Mouse (Mus musculus): ENCODE measurements around the gene Trim11. TPM values are rescaled to one million over a fixed set of nuclear protein-coding genes. Genes with fewer than 3 reads are reported as not detected.
"Not testable (repeated sequence)": the region's sequence is repeated elsewhere in the genome, so short reads cannot be mapped to it uniquely, and the experiment has no call there.

The Trim11 gene
- polyA plus RNA-seq, 1 experiment from 2014 or later: 20.7 TPM

DNA sequence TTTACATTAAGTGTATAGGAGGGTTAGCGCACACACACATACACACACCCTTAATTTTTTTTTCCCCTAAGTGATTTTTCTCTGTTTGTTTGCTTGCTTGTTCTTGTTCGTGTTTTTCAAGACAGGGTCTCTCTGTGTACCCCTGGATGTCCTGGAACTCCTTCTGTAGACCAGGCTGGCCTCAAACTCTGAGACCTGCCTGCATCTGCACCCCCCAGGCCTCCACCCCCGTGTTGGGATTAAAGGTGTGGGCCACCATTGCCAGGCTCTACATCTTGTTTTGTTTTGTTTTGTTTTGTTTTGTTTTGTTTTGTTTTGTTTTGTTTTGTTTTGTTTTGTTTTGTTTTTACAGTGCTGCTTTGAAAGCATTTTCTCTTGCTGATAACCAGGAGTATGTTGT is 30.6 kb upstream of the Trim11 start:
- Histone ChIP-seq H3K4me2 (ENCODE audit: low read length) (peak overlapping the region; percentile 77), H3K36me3 (ENCODE audit: control insufficient read depth, insufficient read depth, low read length) (no peaks in the 10 kb centered on the region), H3K4me1 (ENCODE audit: control insufficient read depth, insufficient read depth, low read length) (peaks cover 15% of the 10 kb centered on the region), H3K9ac (ENCODE audit: low read length) (peak overlapping the region; percentile 76), H3K27me3 (replicated peaks; ENCODE audit: control insufficient read depth, insufficient read depth, low read length) (no peaks in the 10 kb centered on the region), H3K4me3 (ENCODE audit: low read depth, low read length) (peak overlapping the region; percentile 61; the same call in 1 of the 2 replicates), H3K9me3 (replicated peaks; ENCODE audit: control insufficient read depth, low read length) (no peaks in the 10 kb centered on the region), H3K27ac (ENCODE audit: low read depth, low read length) (peak overlapping the region; percentile 98)
- WGBS: 89% methylated on average over 3 of the region's 3 CpGs
- ATAC-seq (no peak), DNase-seq (ENCODE audit: low spot score) (no peak)

DNA sequence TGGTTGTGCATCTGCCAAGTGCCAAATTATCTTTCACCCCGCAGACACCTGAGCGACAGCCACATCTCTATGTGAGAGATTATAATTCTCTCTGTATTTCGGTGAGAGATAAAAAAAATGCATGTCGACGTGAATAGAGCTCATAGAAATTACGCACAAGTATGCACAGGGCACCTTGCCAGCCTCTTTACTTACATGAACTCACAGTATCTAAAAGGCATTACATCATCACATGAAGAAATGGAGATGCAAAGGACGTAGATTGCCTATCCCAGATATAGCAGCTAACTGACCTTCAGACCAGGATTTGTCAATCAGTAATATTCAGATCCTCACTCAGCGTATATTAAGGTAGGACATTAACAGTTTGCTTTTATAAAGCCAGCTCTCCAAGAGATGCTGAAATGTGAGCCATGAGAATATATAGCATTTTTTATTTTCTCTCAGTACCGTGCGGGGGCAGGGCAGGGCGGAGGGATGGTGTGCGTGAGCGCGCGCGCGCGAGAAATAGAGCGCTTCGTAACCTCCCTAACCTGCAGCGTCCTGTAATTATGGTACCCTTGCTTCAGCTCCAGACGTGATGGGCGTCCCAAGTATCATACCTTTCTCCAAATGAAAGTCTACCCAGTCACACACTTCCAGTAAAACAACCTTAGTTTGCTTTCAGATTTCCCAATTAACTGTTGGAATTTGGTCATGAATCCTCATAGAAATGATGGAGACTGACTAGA is 29.9 kb upstream of the Trim11 start:
- no peaks in the 10 kb centered on the region for H3K27me3 ChIP-seq (replicated peaks; ENCODE audit: control insufficient read depth, insufficient read depth, low read length)
- ATAC-seq (peak; percentile 68), DNase-seq (ENCODE audit: low spot score) (peak; percentile 86)
- H3K4me2 ChIP-seq (ENCODE audit: low read length): peak overlapping the region; percentile 77
- peak overlapping the region; percentile 61 for H3K4me3 ChIP-seq (ENCODE audit: low read depth, low read length)
- no peaks in the 10 kb centered on the region for H3K36me3 ChIP-seq (ENCODE audit: control insufficient read depth, insufficient read depth, low read length)
- H3K4me1 ChIP-seq (ENCODE audit: control insufficient read depth, insufficient read depth, low read length): peaks cover 18% of the 10 kb centered on the region
- H3K9me3 ChIP-seq (replicated peaks; ENCODE audit: control insufficient read depth, low read length): no peaks in the 10 kb centered on the region
- H3K27ac ChIP-seq (ENCODE audit: low read depth, low read length): peak overlapping the region; percentile 98
- WGBS: 8% methylated on average over 23 of the region's 23 CpGs
- H3K9ac ChIP-seq (ENCODE audit: low read length): peak overlapping the region; percentile 76

DNA sequence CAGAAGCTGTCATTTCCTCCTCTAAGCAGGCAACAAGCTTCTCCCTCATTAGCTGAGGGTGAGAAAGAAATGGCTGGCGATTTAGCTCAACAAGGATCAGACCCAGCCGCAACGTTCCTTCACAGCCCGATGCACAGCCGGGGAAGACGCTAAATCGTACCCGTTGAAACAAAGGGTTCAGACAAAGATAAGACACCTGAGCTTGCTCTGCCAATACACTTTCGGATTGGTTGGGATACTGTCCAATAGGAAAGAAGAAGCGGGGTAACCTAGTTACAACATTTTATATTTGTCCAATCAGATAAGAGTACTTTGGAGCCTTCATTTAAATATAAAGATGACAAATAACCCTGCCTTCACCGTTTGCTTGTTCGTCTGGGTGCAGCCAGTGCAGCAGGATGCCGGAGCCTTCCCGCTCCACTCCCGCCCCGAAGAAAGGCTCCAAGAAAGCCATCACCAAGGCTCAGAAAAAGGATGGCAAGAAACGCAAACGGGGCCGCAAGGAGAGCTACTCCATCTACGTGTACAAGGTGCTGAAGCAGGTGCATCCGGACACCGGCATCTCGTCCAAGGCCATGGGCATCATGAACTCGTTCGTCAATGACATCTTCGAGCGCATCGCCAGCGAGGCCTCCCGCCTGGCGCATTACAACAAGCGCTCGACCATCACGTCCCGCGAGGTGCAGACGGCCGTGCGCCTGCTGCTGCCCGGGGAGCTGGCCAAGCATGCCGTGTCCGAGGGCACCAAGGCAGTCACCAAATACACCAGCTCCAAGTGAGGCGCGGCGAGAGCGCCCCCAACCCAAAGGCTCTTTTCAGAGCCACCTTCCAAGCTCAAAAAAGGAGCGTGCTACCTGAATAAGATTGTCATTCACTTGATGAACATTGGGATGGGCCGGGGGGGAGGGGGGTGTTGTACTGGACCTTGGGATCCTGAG is 29.1 kb upstream of the Trim11 start, which contains the start of gene Hist3h2ba:
Gene Hist3h2ba, plus strand, starts transcription at position 379 of the 938 bp plus-strand sequence.
- under 1% methylated on average over 48 of the region's 48 CpGs for WGBS
- Histone ChIP-seq H3K4me2 (ENCODE audit: low read length) (peak within 1 kb of the TSS; percentile 77), H3K4me1 (ENCODE audit: control insufficient read depth, insufficient read depth, low read length) (peaks cover 20% of the 10 kb centered on the region), H3K27me3 (replicated peaks; ENCODE audit: control insufficient read depth, insufficient read depth, low read length) (no peaks in the 10 kb centered on the region), H3K9me3 (replicated peaks; ENCODE audit: control insufficient read depth, low read length) (no peaks in the 10 kb centered on the region), H3K4me3 (ENCODE audit: low read depth, low read length) (peak within 1 kb of the TSS; percentile 61), H3K9ac (ENCODE audit: low read length) (peak within 1 kb of the TSS; percentile 95), H3K36me3 (ENCODE audit: control insufficient read depth, insufficient read depth, low read length) (no peaks in the 10 kb centered on the region), H3K27ac (ENCODE audit: low read depth, low read length) (peak within 1 kb of the TSS; percentile 99)
- DNase-seq (ENCODE audit: low spot score) (peak; percentile 99), ATAC-seq (peak; percentile 89)

DNA sequence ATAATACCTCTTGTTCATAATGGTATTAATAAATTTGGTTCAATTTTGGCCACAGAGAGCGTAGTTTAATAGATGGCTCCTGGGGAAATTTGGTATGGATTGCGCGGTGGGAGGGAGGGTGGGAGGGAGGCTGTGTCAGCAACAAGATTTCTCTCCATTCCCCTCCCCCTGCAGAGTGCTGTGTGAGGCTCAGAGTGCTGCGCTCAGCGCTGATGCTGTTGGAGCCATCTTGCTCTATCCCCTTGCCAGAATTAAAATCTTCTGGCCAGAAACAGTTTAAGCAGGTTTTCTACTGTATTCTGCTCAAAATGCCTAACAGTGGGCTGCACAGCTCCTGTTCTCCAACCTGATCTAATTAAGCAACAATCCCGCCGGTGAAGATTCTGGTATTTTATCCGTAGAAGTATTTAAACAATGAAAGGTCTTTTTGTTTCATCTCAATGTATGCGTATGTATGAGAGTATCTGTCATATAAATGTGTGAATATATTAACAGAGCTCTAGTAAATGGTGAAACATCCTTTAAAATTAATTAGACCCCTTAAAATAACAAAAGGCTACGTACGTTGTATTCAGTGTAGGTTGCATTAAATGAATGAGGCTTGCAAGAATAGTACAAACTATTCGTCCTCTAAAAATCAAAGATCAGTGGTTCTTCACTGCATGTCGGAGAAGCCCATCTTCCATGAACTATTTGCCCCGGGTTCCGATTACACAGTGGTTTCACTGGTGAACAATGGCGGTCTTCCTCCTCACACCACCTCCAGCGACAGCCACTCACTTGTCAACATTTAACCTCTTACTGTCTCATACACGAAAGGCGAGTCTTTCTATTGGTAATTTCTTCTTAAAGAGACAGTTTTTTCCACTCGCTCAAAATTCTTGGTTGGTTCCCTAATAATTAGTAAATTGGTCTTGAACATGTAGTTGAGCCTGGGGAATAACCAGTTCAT is 28.1 kb upstream of the Trim11 start:
- Histone ChIP-seq H3K27me3 (replicated peaks; ENCODE audit: control insufficient read depth, insufficient read depth, low read length) (no peaks in the 10 kb centered on the region), H3K36me3 (ENCODE audit: control insufficient read depth, insufficient read depth, low read length) (no peaks in the 10 kb centered on the region), H3K4me3 (ENCODE audit: low read depth, low read length) (peak overlapping the region; percentile 61), H3K9me3 (replicated peaks; ENCODE audit: control insufficient read depth, low read length) (no peaks in the 10 kb centered on the region), H3K4me1 (ENCODE audit: control insufficient read depth, insufficient read depth, low read length) (peaks cover 20% of the 10 kb centered on the region), H3K27ac (ENCODE audit: low read depth, low read length) (peak overlapping the region; percentile 99), H3K4me2 (ENCODE audit: low read length) (peak overlapping the region; percentile 77), H3K9ac (ENCODE audit: low read length) (peak overlapping the region; percentile 95)
- ATAC-seq (peak; percentile 58), DNase-seq (ENCODE audit: low spot score) (peak; percentile 95)
- WGBS: 1% methylated on average over 20 of the region's 20 CpGs

DNA sequence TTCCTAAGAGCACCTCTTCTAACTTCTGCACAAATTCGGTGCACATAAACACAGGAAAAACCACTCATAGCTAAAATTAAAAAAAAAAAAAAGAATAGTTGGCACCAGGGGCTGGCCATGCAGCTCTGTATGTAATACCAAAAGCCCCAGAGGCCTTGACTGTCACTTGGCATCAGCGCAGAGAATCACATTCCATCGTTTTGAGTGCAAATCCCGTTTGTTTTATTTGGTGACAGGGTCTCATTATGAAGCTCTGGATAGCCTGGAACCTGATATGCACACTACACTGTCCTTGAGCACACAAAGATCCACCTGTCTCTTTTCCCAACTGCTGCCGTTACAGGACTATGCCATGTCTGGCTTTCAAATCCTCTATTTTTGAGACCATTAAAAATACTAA is 26.7 kb upstream of the Trim11 start:
- Histone ChIP-seq H3K27ac (ENCODE audit: low read depth, low read length) (peak overlapping the region; percentile 99; the same call in 1 of the 2 replicates), H3K9ac (ENCODE audit: low read length) (peak overlapping the region; percentile 95; the same call in 1 of the 2 replicates), H3K27me3 (replicated peaks; ENCODE audit: control insufficient read depth, insufficient read depth, low read length) (no peaks in the 10 kb centered on the region), H3K36me3 (ENCODE audit: control insufficient read depth, insufficient read depth, low read length) (no peaks in the 10 kb centered on the region), H3K9me3 (replicated peaks; ENCODE audit: control insufficient read depth, low read length) (no peaks in the 10 kb centered on the region), H3K4me2 (ENCODE audit: low read length) (peak overlapping the region; percentile 77), H3K4me3 (ENCODE audit: low read depth, low read length) (no peak overlapping the region), H3K4me1 (ENCODE audit: control insufficient read depth, insufficient read depth, low read length) (peaks cover 21% of the 10 kb centered on the region)
- 51% methylated on average over 5 of the region's 5 CpGs for WGBS
- ATAC-seq (no peak), DNase-seq (ENCODE audit: low spot score) (no peak)

DNA sequence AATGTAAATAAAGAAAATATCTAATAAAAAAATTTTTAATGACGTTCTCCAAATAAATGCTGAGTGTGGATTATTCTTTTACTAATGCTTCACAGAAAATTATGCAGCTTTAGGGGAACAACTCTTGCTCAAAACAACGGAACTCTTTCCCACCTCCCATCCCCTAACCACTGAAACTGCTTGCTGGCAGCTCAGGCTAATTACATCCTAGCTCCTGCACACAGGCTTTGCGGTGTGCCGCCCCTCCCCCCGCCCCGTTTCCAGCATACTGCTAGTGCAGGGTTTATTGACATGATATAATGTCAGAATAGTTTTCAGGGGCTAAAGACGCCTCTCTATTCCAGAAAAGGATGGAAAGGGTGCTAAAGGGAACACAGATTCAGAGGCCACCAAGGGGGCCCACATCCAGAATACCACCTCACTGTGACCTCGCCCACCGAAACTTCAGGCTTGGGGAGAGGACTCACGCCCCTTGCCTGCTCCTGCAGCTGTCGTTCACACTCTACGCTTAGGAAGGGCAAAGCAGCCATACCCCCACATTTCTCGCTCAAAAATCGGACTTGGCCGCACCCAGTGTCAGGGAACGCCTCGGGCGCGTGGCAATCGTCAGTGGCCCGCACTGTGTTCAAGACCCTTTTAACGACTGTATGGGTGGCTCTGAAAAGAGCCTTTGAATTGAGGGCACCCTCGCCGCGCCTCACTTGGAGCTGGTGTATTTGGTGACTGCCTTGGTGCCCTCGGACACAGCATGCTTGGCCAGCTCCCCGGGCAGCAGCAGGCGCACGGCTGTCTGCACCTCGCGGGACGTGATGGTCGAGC is 24.3 kb upstream of the Trim11 start:
- peak; percentile 84 for DNase-seq (ENCODE audit: low spot score)
- H3K36me3 ChIP-seq (ENCODE audit: control insufficient read depth, insufficient read depth, low read length): peaks cover 14% of the 10 kb centered on the region
- H3K9me3 ChIP-seq (replicated peaks; ENCODE audit: control insufficient read depth, low read length): no peaks in the 10 kb centered on the region
- H3K4me3 ChIP-seq (ENCODE audit: low read depth, low read length): peak overlapping the region; percentile 89
- H3K27me3 ChIP-seq (replicated peaks; ENCODE audit: control insufficient read depth, insufficient read depth, low read length): no peaks in the 10 kb centered on the region
- H3K9ac ChIP-seq (ENCODE audit: low read length): peak overlapping the region; percentile 96
- under 1% methylated on average over 33 of the region's 33 CpGs for WGBS
- peak overlapping the region; percentile 99 for H3K27ac ChIP-seq (ENCODE audit: low read depth, low read length)
- H3K4me1 ChIP-seq (ENCODE audit: control insufficient read depth, insufficient read depth, low read length): peaks cover 38% of the 10 kb centered on the region
- peak; percentile 9 for ATAC-seq
- H3K4me2 ChIP-seq (ENCODE audit: low read length): peak overlapping the region; percentile 61

DNA sequence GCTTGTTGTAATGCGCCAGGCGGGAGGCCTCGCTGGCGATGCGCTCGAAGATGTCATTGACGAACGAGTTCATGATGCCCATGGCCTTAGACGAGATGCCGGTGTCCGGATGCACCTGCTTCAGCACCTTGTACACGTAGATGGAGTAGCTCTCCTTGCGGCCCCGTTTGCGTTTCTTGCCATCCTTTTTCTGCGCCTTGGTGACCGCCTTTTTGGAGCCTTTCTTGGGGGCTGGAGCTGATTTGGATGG is 23.8 kb upstream of the Trim11 start:
- peak overlapping the region; percentile 89 for H3K4me3 ChIP-seq (ENCODE audit: low read depth, low read length)
- peaks cover 14% of the 10 kb centered on the region for H3K36me3 ChIP-seq (ENCODE audit: control insufficient read depth, insufficient read depth, low read length)
- WGBS: under 1% methylated on average over 17 of the region's 17 CpGs
- not testable (repeated sequence) for H3K27me3 ChIP-seq (replicated peaks; ENCODE audit: control insufficient read depth, insufficient read depth, low read length); DNase-seq (ENCODE audit: low spot score); H3K9me3 ChIP-seq (replicated peaks; ENCODE audit: control insufficient read depth, low read length)
- H3K4me2 ChIP-seq (ENCODE audit: low read length): peak overlapping the region; percentile 61
- peak; percentile 19; the same call in 1 of the 2 replicates for ATAC-seq
- H3K9ac ChIP-seq (ENCODE audit: low read length): peak overlapping the region; percentile 96
- peak overlapping the region; percentile 99 for H3K27ac ChIP-seq (ENCODE audit: low read depth, low read length)
- H3K4me1 ChIP-seq (ENCODE audit: control insufficient read depth, insufficient read depth, low read length): peaks cover 41% of the 10 kb centered on the region
